Mouse (Mus musculus): Measurements from ENCODE around the gene Ebf3. TPM values are rescaled to one million over a fixed set of nuclear protein-coding genes. Genes with fewer than 3 reads are reported as not detected.

Gene Ebf3
- polyA plus RNA-seq, 1 experiment from 2014 or later = 22.4 TPM

DNA sequence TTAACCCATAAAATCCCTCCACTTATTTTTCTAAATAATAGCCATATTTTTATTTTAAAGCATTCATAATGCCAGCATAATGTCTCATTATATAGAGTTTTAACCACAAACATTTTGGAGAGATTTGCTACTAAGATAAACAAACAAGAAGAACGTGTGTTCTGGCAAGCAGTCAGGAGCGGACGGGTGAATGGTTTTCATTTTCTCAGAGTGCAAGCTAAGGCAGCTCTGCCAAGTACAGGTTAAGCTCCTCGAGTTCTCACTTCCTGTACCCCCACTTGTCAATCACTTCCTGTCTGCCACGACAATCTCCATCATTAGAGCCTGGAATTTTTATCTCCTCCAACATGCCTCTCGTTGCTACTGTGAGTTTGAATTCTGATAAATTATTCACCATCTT is 13.4 kb downstream of the Ebf3 start:
- Histone ChIP-seq H3K27ac (replicated peaks) (peak overlapping the region; percentile 88), H3K4me2 (peak overlapping the region; percentile 62), H3K27me3 (replicated peaks) (no peaks in the 10 kb centered on the region; the same call in 1 of the 2 replicates), H3K4me1 (peaks cover 74% of the 10 kb centered on the region), H3K4me3 (replicated peaks) (peak overlapping the region; percentile 26), H3K36me3 (no peaks in the 10 kb centered on the region), H3K9ac (replicated peaks) (peak overlapping the region; percentile 55), H3K9me3 (replicated peaks) (no peaks in the 10 kb centered on the region)
- 28% methylated on average over 6 of the region's 6 CpGs for WGBS
- ATAC-seq (ENCODE audit: low FRiP score) = no peak

DNA sequence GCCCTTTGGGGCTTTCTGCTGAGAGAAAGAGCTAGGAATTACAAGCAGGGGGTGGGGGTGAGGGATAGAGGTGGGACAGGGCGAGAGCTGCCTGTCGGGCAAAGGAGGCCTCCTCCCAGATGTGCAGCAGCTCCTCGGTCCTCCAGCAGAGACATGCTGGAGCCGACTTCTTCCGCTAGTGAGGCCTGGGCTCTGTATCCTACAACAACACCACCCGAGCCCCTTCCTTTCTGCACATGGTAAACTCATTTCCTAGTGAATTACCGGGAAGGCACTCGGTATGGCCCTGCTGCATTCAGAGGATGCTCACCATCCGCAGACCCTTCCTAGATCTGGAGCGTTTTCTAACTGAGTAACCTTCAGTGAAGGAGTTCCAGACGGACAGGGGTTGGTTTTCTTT is 14.1 kb downstream of the Ebf3 start:
- Histone ChIP-seq H3K4me1 (peaks cover 79% of the 10 kb centered on the region), H3K27me3 (replicated peaks) (no peaks in the 10 kb centered on the region; the same call in 1 of the 2 replicates), H3K9me3 (replicated peaks) (no peaks in the 10 kb centered on the region), H3K36me3 (no peaks in the 10 kb centered on the region), H3K27ac (replicated peaks) (peak overlapping the region; percentile 88), H3K9ac (replicated peaks) (peak overlapping the region; percentile 38), H3K4me3 (replicated peaks) (peak overlapping the region; percentile 17), H3K4me2 (peak overlapping the region; percentile 62)
- no peak for ATAC-seq (ENCODE audit: low FRiP score)
- 46% methylated on average over 11 of the region's 11 CpGs for WGBS

DNA sequence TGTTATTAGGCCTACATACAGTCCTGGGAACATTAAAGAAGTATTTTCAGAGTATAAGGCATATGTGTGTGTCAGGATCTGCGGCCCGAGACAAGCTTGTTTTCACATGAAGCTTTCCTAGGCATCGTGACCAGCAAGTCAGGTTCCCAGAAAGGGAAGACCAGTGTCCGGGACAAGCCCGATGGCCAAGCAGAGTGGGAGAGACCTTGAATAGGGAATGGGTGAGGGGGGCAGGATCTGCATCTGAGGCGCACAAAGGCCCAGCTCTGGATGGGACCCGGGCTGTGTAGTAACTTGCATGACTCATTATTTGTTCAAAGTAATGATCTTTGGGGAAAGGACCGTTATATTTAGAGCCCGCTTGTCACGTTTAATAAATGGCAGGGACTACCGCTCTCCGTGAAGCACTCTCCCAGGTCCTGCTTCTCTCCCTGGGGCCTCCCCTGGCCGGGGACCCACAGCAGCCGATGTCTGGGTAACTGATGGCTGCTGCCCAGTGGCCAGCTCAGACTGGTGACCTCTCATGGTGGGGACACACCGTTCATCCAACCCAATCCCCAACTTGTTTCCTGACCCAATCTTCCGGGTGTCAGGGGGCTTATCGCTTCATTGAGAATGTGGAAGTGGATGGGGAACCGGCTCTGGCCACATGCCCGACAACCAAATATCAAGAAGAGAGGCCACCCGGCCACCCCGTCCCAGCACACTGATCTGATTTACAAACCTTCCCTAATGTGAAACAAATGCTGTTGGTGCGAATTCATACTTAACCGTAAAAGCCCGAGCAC is 16.5 kb downstream of the Ebf3 start:
- H3K4me2 ChIP-seq = peak overlapping the region; percentile 62
- peak overlapping the region; percentile 27; the same call in 1 of the 2 replicates for H3K9ac ChIP-seq (replicated peaks)
- H3K36me3 ChIP-seq = no peaks in the 10 kb centered on the region
- no peaks in the 10 kb centered on the region for H3K27me3 ChIP-seq (replicated peaks)
- ATAC-seq (ENCODE audit: low FRiP score) = no peak
- peak overlapping the region; percentile 79 for H3K27ac ChIP-seq (replicated peaks)
- no peaks in the 10 kb centered on the region for H3K9me3 ChIP-seq (replicated peaks)
- peaks cover 91% of the 10 kb centered on the region for H3K4me1 ChIP-seq
- 36% methylated on average over 24 of the region's 24 CpGs for WGBS
- H3K4me3 ChIP-seq (replicated peaks) = peak overlapping the region; percentile 15; the same call in 1 of the 2 replicates

DNA sequence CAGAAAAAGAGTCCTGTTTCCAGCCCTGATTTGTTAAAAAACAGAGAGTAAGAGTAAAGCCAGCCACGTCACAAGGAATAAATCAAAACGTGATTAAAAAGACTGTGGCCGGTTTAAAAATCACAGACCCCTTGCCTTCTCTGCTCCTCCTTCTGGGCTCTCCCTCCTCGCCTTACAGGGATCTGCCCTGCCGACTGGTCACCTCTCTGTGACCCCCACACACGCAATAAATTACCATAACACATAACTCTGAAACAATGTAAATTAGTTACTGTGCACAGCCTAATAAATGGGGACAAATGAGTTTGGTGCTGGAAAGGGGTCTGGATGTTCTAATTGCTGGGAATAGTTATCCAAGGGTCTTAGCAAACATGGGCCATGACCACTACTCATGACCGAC is 17.1 kb downstream of the Ebf3 start:
- Histone ChIP-seq H3K9me3 (replicated peaks) (no peaks in the 10 kb centered on the region), H3K27me3 (replicated peaks) (no peaks in the 10 kb centered on the region), H3K36me3 (no peaks in the 10 kb centered on the region), H3K27ac (replicated peaks) (peak overlapping the region; percentile 79), H3K9ac (replicated peaks) (peak overlapping the region; percentile 27), H3K4me3 (replicated peaks) (peak overlapping the region; percentile 15; the same call in 1 of the 2 replicates), H3K4me2 (peak overlapping the region; percentile 62), H3K4me1 (peaks cover 90% of the 10 kb centered on the region)
- no peak for ATAC-seq (ENCODE audit: low FRiP score)
- 20% methylated on average over 7 of the region's 7 CpGs for WGBS

DNA sequence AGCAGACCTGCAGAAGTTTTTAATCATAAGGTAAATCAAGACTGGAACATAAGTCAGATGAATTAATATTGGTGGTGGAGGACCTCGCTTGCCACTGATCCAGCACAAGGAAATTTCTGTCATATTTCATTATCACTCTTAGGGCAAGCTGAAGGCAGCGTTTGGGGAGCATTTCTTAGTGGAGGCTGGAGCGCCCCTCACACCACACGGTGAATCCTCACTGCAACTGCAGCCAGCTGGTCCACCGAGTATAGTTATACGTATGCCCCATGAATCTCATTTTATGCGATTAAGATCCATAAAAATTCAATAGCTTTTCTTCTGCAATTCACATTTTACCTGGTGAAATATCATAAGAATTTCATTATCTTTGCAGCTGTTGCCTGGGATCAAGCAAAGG is 18.6 kb downstream of the Ebf3 start:
- WGBS = 32% methylated on average over 7 of the region's 7 CpGs
- Histone ChIP-seq H3K4me2 (peak overlapping the region; percentile 62), H3K9ac (replicated peaks) (no peak overlapping the region), H3K4me3 (replicated peaks) (no peak overlapping the region), H3K27me3 (replicated peaks) (no peaks in the 10 kb centered on the region), H3K9me3 (replicated peaks) (no peaks in the 10 kb centered on the region), H3K4me1 (peaks cover 84% of the 10 kb centered on the region), H3K36me3 (no peaks in the 10 kb centered on the region), H3K27ac (replicated peaks) (peak overlapping the region; percentile 61)
- peak; percentile 48; the same call in 1 of the 2 replicates for ATAC-seq (ENCODE audit: low FRiP score)

DNA sequence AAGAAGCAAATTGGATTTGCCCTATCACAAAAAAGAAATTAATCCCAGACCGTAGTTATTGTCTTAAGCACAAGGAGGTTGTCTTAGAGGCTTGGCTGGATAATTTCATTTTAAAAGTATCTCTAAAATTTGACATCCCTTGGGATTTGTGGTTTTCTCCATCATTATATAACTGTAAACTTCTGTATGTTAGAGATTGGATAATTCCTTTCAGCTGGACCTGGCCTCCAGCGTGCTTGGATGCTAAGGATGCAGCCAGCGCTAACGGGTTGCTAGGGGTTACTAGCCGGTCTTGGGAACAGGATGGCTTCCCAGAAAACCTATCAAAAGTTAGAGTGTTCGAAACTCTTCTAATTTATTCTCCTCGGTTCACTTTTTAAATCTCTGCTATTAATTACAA is 19.8 kb downstream of the Ebf3 start:
- no peaks in the 10 kb centered on the region for H3K9me3 ChIP-seq (replicated peaks)
- peak overlapping the region; percentile 49 for H3K27ac ChIP-seq (replicated peaks)
- peaks cover 83% of the 10 kb centered on the region for H3K4me1 ChIP-seq
- WGBS = 53% methylated on average over 7 of the region's 7 CpGs
- H3K9ac ChIP-seq (replicated peaks) = no peak overlapping the region
- H3K4me3 ChIP-seq (replicated peaks) = no peak overlapping the region
- no peak for ATAC-seq (ENCODE audit: low FRiP score)
- no peaks in the 10 kb centered on the region for H3K36me3 ChIP-seq
- no peaks in the 10 kb centered on the region for H3K27me3 ChIP-seq (replicated peaks)
- H3K4me2 ChIP-seq = peak overlapping the region; percentile 25

DNA sequence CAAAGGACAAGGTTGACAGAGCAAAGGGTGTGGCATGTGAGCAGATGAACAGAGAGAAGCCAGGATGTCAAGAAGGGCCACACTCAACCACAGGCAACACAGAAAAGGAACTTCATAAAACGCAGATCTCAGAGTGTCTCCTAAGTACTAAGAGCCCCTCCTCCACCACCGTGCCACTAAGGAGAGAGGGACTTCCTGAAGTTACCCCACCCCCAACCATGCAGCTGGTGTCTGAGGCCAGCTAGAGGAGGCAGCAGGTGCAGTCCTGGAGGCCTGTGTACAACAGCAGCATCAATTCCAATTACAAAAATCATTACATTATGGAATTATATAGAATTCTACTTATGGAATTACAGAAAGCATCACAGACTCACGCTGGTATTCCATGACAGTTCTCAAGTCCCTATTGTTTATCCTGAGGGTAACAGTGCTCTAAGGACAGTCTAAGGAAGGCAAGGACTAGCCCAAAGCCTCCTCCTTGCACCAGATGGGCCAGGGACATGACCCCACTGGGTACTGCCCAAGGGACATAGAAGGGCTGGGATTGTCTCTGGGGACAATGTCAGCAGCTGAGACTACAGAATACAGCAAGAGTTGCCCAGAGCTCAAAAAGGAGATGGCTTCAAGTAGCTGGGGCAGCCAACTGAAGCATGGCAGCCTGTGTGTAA is 24.8 kb downstream of the Ebf3 start:
- Histone ChIP-seq H3K4me3 (replicated peaks) (no peak overlapping the region), H3K4me2 (no peak overlapping the region), H3K9me3 (replicated peaks) (no peaks in the 10 kb centered on the region), H3K4me1 (peaks cover 69% of the 10 kb centered on the region), H3K27me3 (replicated peaks) (no peaks in the 10 kb centered on the region), H3K27ac (replicated peaks) (peak overlapping the region; percentile 33; the same call in 1 of the 2 replicates), H3K36me3 (no peaks in the 10 kb centered on the region), H3K9ac (replicated peaks) (no peak overlapping the region)
- ATAC-seq (ENCODE audit: low FRiP score) = no peak
- 39% methylated on average over 3 of the region's 3 CpGs for WGBS

DNA sequence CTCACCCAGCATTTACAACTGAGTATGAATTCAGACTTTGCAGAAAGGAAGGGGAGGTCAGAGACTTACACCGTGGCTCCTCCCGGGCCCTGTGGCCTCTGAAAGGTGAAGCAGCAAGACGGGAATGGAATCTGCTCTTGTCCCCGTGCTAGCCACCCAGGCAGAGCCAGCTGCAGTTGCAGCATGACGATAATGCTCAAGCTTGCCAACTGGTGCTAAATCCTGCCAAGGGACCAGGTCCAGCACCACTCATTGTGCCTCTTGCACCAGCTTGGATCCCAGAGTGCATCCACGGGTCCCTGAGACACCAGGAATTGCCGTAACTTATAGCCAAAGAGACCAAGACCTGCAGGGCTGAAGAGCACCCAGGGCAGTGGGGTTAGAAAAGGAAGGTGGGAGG is 36.1 kb downstream of the Ebf3 start:
- Histone ChIP-seq H3K4me3 (replicated peaks) (no peak overlapping the region), H3K9me3 (replicated peaks) (no peaks in the 10 kb centered on the region), H3K4me1 (peaks cover 69% of the 10 kb centered on the region), H3K27ac (replicated peaks) (peak overlapping the region; percentile 10; the same call in 1 of the 2 replicates), H3K9ac (replicated peaks) (no peak overlapping the region), H3K36me3 (no peaks in the 10 kb centered on the region), H3K27me3 (replicated peaks) (no peaks in the 10 kb centered on the region), H3K4me2 (no peak overlapping the region)
- no peak for ATAC-seq (ENCODE audit: low FRiP score)
- 73% methylated on average over 7 of the region's 7 CpGs for WGBS

DNA sequence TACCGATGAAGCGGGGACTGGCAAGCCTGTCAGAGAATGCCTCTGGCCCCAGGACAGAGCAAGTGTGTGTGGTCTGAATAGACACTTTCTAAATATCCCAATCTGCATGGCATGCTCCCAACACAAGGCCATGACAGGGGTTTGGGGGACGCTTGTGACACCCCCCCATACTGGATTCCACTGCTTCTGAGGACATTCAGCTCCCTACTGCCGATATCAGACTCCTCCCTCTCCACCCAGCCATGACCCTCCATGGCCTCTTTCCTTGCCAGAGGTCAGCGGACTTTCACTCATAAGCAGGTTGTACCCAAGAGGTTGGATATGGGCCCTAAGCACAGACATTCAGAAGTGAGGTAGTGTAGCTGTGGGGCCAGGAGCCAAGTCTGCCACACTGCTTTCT is 36.5 kb downstream of the Ebf3 start:
- no peaks in the 10 kb centered on the region for H3K36me3 ChIP-seq
- H3K4me2 ChIP-seq = no peak overlapping the region
- H3K27ac ChIP-seq (replicated peaks) = peak overlapping the region; percentile 10; the same call in 1 of the 2 replicates
- H3K9ac ChIP-seq (replicated peaks) = no peak overlapping the region
- WGBS = 82% methylated on average over 5 of the region's 5 CpGs
- peaks cover 70% of the 10 kb centered on the region for H3K4me1 ChIP-seq
- no peak overlapping the region for H3K4me3 ChIP-seq (replicated peaks)
- H3K27me3 ChIP-seq (replicated peaks) = no peaks in the 10 kb centered on the region
- H3K9me3 ChIP-seq (replicated peaks) = no peaks in the 10 kb centered on the region
- ATAC-seq (ENCODE audit: low FRiP score) = no peak

DNA sequence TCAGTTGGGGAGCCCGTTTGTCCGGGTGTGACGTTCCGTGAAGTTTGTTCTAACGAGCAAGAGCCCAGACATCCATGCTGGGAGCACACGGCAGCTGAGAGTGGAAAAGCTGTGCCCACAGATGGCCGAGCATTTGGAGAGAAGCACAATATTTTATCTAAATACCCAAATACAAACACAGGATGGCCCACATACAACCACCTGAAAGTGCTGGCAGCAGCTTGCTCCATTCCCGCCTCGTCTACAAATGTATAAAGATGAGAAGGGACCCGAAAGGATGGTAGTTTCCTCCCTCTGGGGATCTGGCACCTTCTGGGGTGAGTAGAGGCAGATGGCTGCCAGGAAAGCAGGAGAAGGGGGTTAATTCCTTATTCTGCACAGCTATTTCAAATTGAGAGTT is 42.0 kb downstream of the Ebf3 start:
- Histone ChIP-seq H3K9me3 (replicated peaks) (no peaks in the 10 kb centered on the region), H3K4me3 (replicated peaks) (no peak overlapping the region), H3K27me3 (replicated peaks) (no peaks in the 10 kb centered on the region), H3K36me3 (no peaks in the 10 kb centered on the region), H3K27ac (replicated peaks) (0 out of 2 replicates have a peak overlapping the region, but pooled peaks have one; percentile 33), H3K4me2 (no peak overlapping the region), H3K9ac (replicated peaks) (no peak overlapping the region), H3K4me1 (peaks cover 82% of the 10 kb centered on the region)
- no peak for ATAC-seq (ENCODE audit: low FRiP score)
- WGBS = 61% methylated on average over 10 of the region's 10 CpGs

DNA sequence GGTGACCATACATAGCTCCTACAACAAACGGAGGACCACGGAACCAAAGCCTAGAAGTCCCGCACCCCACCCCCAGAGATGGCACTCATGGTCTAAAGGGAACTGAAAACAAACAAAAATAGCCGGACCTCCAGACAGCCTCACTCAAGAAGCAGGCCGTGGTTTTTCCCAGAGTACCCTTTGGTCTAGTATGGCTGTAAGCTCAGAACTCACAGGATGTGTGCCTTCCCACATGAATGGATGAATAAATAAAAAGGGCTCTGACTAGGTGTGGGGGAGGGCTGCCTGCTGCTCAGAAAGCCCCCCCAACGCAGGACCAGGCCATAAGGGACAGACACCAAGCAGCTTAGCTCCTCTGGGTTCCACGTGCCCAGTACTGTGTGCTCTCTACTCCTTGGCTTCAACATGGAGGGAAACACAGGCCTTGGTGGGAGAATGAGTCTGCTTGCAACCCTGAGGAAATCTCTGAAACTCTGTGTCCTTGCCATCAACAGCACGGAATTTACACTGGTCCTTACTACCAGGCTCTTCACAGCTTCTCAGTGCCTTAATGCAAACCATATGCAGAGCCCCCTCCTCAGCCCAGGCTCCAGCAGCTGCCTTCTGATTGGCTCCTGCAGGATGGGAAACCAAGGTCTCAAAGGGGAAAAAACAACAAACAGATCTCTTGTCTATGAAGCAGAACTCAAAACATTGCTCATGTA is 45.6 kb downstream of the Ebf3 start:
- Histone ChIP-seq H3K9ac (replicated peaks) (no peak overlapping the region), H3K4me1 (peaks cover 89% of the 10 kb centered on the region), H3K27me3 (replicated peaks) (no peaks in the 10 kb centered on the region), H3K9me3 (replicated peaks) (no peaks in the 10 kb centered on the region), H3K4me3 (replicated peaks) (no peak overlapping the region), H3K4me2 (peak overlapping the region; percentile 56), H3K36me3 (no peaks in the 10 kb centered on the region), H3K27ac (replicated peaks) (peak overlapping the region; percentile 75)
- no peak for ATAC-seq (ENCODE audit: low FRiP score)
- 70% methylated on average over 8 of the region's 8 CpGs for WGBS
